Mouse (Mus musculus) limb, embryonic 11.5 days (tissue): ENCODE results near the gene Alkbh2. TPM values are rescaled to one million over a fixed set of nuclear protein-coding genes. Genes with fewer than 3 reads are reported as not detected.
A peak's percentile ranks its signal among the peaks of the same experiment; 100 is the strongest.

Source experiments
- ATAC-seq: fragments of 200-750 bp; cut with Nextera tagmentation; 2 replicates; pipeline ENCODE4 v1.8.0; 2017; ENCODE audit warnings: low read depth; ENCODE audit not compliant: insufficient number of reproducible peaks, low FRiP score, low TSS enrichment
- DNase-seq: peaks from one replicate; pipeline ENCODE4 v3.0.0-alpha.2; 2015; ENCODE audit warnings: low spot score
- H3K27ac ChIP-seq: fragments of 300-500 bp; sonication (generic); replicated peaks from 2 replicates; pipeline ENCODE4 v1.5.1; 2014; ENCODE audit warnings: low read depth, mild to moderate bottlenecking, low read length
- H3K27me3 ChIP-seq: fragments of 300-500 bp; sonication (generic); 2 replicates; pipeline ENCODE4 v1.6.1; 2014; ENCODE audit warnings: mild to moderate bottlenecking, low read length, mixed read lengths; ENCODE audit not compliant: control insufficient read depth, insufficient read depth
- H3K36me3 ChIP-seq: fragments of 300-500 bp; sonication (generic); 2 replicates; pipeline ENCODE4 v1.6.1; 2014; ENCODE audit warnings: mild to moderate bottlenecking, low read length, moderate library complexity, mixed read lengths; ENCODE audit not compliant: control insufficient read depth, insufficient read depth
- H3K4me1 ChIP-seq: fragments of 300-500 bp; sonication (generic); 2 replicates; pipeline ENCODE4 v1.6.1; 2014; ENCODE audit warnings: low read length, mixed read lengths; ENCODE audit not compliant: control insufficient read depth, insufficient read depth
- H3K4me2 ChIP-seq: fragments of 300-500 bp; sonication (generic); 2 replicates; pipeline ENCODE4 v1.6.1; 2014; ENCODE audit warnings: low read depth, mild to moderate bottlenecking, moderate library complexity; ENCODE audit not compliant: severe bottlenecking
- H3K4me3 ChIP-seq: fragments of 300-500 bp; sonication (generic); 2 replicates; pipeline ENCODE4 v1.5.1; 2014; ENCODE audit warnings: low read depth, low read length
- H3K9ac ChIP-seq: fragments of 300-500 bp; sonication (generic); 2 replicates; pipeline ENCODE4 v1.6.1; 2014; ENCODE audit warnings: mild to moderate bottlenecking, low read length
- H3K9me3 ChIP-seq: fragments of 300-500 bp; sonication (generic); 2 replicates; pipeline ENCODE4 v1.6.1; 2016; ENCODE audit warnings: low read length; ENCODE audit not compliant: control insufficient read depth
- WGBS: fragments of 180-500 bp; shearing (Covaris S2); extraction: QIAGEN DNeasy Blood & Tissue Kit; methylation state at CpG from one replicate; pipeline ENCODE4 v1.1.7; 2014; 5-methylcytosine and 5-hydroxymethylcytosine counted together
- polyA plus RNA-seq: library from polyadenylated mRNA; unstranded; fragments of >200 nt; fragmentation: Nextera tagmentation; extraction: Ambion mirVana; gene quantifications from 2 replicates; pipeline ENCODE4 v1.2.1, GENCODE M21; 2014

Alkbh2 gene
- polyA plus RNA-seq, 1 experiment from 2014 or later = 14.6 TPM

- H3K4me3 ChIP-seq = no peak overlapping the region
- no peak overlapping the region for H3K4me2 ChIP-seq
- no peaks in the 10 kb centered on the region for H3K9me3 ChIP-seq
- ATAC-seq (no peak), DNase-seq (no peak)
- WGBS = 84% methylated on average over 7 of the region's 7 CpGs
- H3K36me3 ChIP-seq = no peaks in the 10 kb centered on the region
- no peaks in the 10 kb centered on the region for H3K4me1 ChIP-seq
- no peak overlapping the region for H3K27ac ChIP-seq
- H3K27me3 ChIP-seq = peaks cover 3% of the 10 kb centered on the region; the same call in 1 of the 2 replicates
- no peak overlapping the region for H3K9ac ChIP-seq
Observed at GRCm38 (mm10) chr5:114170345-114170744, 42.3 kb upstream of the Alkbh2 start.

- H3K27ac ChIP-seq = no peak overlapping the region
- H3K4me3 ChIP-seq = no peak overlapping the region
- 81% methylated on average over 6 of the region's 6 CpGs for WGBS
- no peak overlapping the region for H3K9ac ChIP-seq
- no peaks in the 10 kb centered on the region for H3K36me3 ChIP-seq
- H3K4me1 ChIP-seq = no peaks in the 10 kb centered on the region
- ATAC-seq (no peak), DNase-seq (no peak)
- no peaks in the 10 kb centered on the region for H3K9me3 ChIP-seq
- H3K4me2 ChIP-seq = no peak overlapping the region
- no peaks in the 10 kb centered on the region for H3K27me3 ChIP-seq
Observed at GRCm38 (mm10) chr5:114163117-114163696, 35.2 kb upstream of the Alkbh2 start.

- no peak for ATAC-seq
- Histone ChIP-seq H3K4me2 (no peak overlapping the region), H3K9ac (no peak overlapping the region), H3K36me3 (no peaks in the 10 kb centered on the region), H3K9me3 (no peaks in the 10 kb centered on the region), H3K27me3 (no peaks in the 10 kb centered on the region), H3K4me3 (no peak overlapping the region), H3K4me1 (no peaks in the 10 kb centered on the region), H3K27ac (no peak overlapping the region)
- WGBS = 53% methylated on average over 12 of the region's 12 CpGs
- no peak for DNase-seq
Observed at GRCm38 (mm10) chr5:114162106-114162815, 34.2 kb upstream of the Alkbh2 start.

GRCm38 (mm10) chr5:114161424-114161823 is 33.4 kb upstream of the Alkbh2 start:
- H3K4me1 ChIP-seq = no peaks in the 10 kb centered on the region
- no peak overlapping the region for H3K4me2 ChIP-seq
- H3K36me3 ChIP-seq = no peaks in the 10 kb centered on the region
- ATAC-seq (no peak), DNase-seq (no peak)
- H3K9ac ChIP-seq = no peak overlapping the region
- no peak overlapping the region for H3K4me3 ChIP-seq
- no peaks in the 10 kb centered on the region for H3K27me3 ChIP-seq
- WGBS = 88% methylated on average over 6 of the region's 6 CpGs
- no peaks in the 10 kb centered on the region for H3K9me3 ChIP-seq
- no peak overlapping the region for H3K27ac ChIP-seq

GRCm38 (mm10) chr5:114157236-114157635 is 29.2 kb upstream of the Alkbh2 start:
- Histone ChIP-seq H3K4me3 (no peak overlapping the region), H3K4me1 (no peaks in the 10 kb centered on the region), H3K27ac (no peak overlapping the region), H3K9ac (no peak overlapping the region), H3K9me3 (no peaks in the 10 kb centered on the region), H3K27me3 (no peaks in the 10 kb centered on the region), H3K4me2 (no peak overlapping the region), H3K36me3 (no peaks in the 10 kb centered on the region)
- no peak for ATAC-seq
- no peak for DNase-seq
- 55% methylated on average over 7 of the region's 7 CpGs for WGBS

GRCm38 (mm10) chr5:114155168-114155933 is 27.3 kb upstream of the Alkbh2 start:
- H3K27ac ChIP-seq = no peak overlapping the region
- DNase-seq = no peak
- WGBS = 61% methylated on average over 9 of the region's 9 CpGs

GRCm38 (mm10) chr5:114154765-114155164 is 26.7 kb upstream of the Alkbh2 start:
- Histone ChIP-seq H3K9me3 (no peaks in the 10 kb centered on the region), H3K4me3 (no peak overlapping the region), H3K36me3 (no peaks in the 10 kb centered on the region), H3K27me3 (no peaks in the 10 kb centered on the region), H3K9ac (no peak overlapping the region), H3K4me2 (no peak overlapping the region), H3K27ac (no peak overlapping the region), H3K4me1 (no peaks in the 10 kb centered on the region)
- DNase-seq = no peak
- 83% methylated on average over 5 of the region's 5 CpGs for WGBS
- ATAC-seq = no peak

More at GRCm38 (mm10) chr5:114155168-114155933, 27.3 kb upstream of the Alkbh2 start:
- Histone ChIP-seq H3K27me3 (no peaks in the 10 kb centered on the region), H3K4me3 (no peak overlapping the region), H3K9ac (no peak overlapping the region), H3K4me2 (no peak overlapping the region), H3K9me3 (no peaks in the 10 kb centered on the region), H3K4me1 (no peaks in the 10 kb centered on the region), H3K36me3 (no peaks in the 10 kb centered on the region)
- no peak for ATAC-seq

GRCm38 (mm10) chr5:114153490-114153889 is 25.5 kb upstream of the Alkbh2 start:
- Histone ChIP-seq H3K4me2 (peak overlapping the region; percentile 22), H3K9me3 (no peaks in the 10 kb centered on the region), H3K36me3 (no peaks in the 10 kb centered on the region), H3K27ac (no peak overlapping the region), H3K4me3 (no peak overlapping the region), H3K27me3 (no peaks in the 10 kb centered on the region), H3K4me1 (no peaks in the 10 kb centered on the region), H3K9ac (no peak overlapping the region)
- WGBS = 3% methylated on average over 12 of the region's 12 CpGs
- ATAC-seq (0 out of 2 replicates have a peak, but pooled peaks have one; percentile 24), DNase-seq (peak; percentile 74)
